Mouse (Mus musculus) C2C12 (cell line): ENCODE data around the gene Scd2. TPM values are rescaled to one million over a fixed set of nuclear protein-coding genes. Genes with fewer than 3 reads are reported as not detected.
"Not testable (repeated sequence)": the region's sequence is repeated elsewhere in the genome, so short reads cannot be mapped to it uniquely, and the experiment has no call there.

Experiments used
- H3K27me3 ChIP-seq: one replicate; pipeline ENCODE4 v1.6.1; 2011; ENCODE audit not compliant: control insufficient read depth, insufficient read depth, insufficient read length
- H3K36me3 ChIP-seq: one replicate; pipeline ENCODE4 v1.6.1; 2011; ENCODE audit not compliant: control insufficient read depth, insufficient read depth
- H3K4me3 ChIP-seq: one replicate; pipeline ENCODE4 v1.5.1; 2011; ENCODE audit warnings: mild to moderate bottlenecking, control low read depth; ENCODE audit not compliant: poor library complexity, insufficient read depth, severe bottlenecking
- H3K79me2 ChIP-seq: one replicate; pipeline ENCODE4 v1.6.1; 2011; ENCODE audit not compliant: control insufficient read depth, insufficient read depth
- H3K79me3 ChIP-seq: one replicate; pipeline ENCODE4 v1.6.1; 2011; ENCODE audit warnings: low read depth, control low read depth
- H3ac ChIP-seq: one replicate; pipeline ENCODE3; 2011; ENCODE audit warnings: low read depth; ENCODE audit not compliant: control insufficient read depth, insufficient read length
- CEBPB ChIP-seq: IDR thresholded peaks from one replicate; pipeline ENCODE4 v1.6.1; 2011; ENCODE audit warnings: low read depth, mild to moderate bottlenecking, control low read depth, moderate library complexity
- CTCF ChIP-seq: IDR thresholded peaks from one replicate; pipeline ENCODE4 v1.5.1; 2011; ENCODE audit not compliant: control insufficient read depth, insufficient read depth, insufficient read length
- FOSL1 ChIP-seq: IDR thresholded peaks from one replicate; pipeline ENCODE4 v1.8.0; 2011; ENCODE audit warnings: mild to moderate bottlenecking, low read length; ENCODE audit not compliant: poor library complexity, insufficient read depth, severe bottlenecking
- MAX ChIP-seq: IDR thresholded peaks from one replicate; pipeline ENCODE4 v1.6.1; 2011; ENCODE audit warnings: mild to moderate bottlenecking, control low read depth
- MYOD1 ChIP-seq: IDR thresholded peaks from one replicate; pipeline ENCODE4 v1.6.1; 2011; ENCODE audit warnings: low read depth; ENCODE audit not compliant: control insufficient read depth, insufficient read length
- MYOG ChIP-seq: IDR thresholded peaks from one replicate; pipeline ENCODE4 v1.6.1; 2011; ENCODE audit not compliant: control insufficient read depth, insufficient read length; ENCODE audit errors: extremely low read depth
- USF1 ChIP-seq: IDR thresholded peaks from one replicate; pipeline ENCODE4 v1.6.1; 2011; ENCODE audit warnings: low read depth, mild to moderate bottlenecking, control low read depth, moderate library complexity
- polyA plus RNA-seq: library from polyadenylated mRNA; unstranded; fragments of >200 nt; fragmentation: generic; extraction: Trizol; gene quantifications from one replicate; pipeline ENCODE4 v1.2.1, GENCODE M21; 2012; ENCODE audit warnings: missing spikeins

Gene Scd2
- polyA plus RNA-seq, 1 experiment = 144 TPM

DNA sequence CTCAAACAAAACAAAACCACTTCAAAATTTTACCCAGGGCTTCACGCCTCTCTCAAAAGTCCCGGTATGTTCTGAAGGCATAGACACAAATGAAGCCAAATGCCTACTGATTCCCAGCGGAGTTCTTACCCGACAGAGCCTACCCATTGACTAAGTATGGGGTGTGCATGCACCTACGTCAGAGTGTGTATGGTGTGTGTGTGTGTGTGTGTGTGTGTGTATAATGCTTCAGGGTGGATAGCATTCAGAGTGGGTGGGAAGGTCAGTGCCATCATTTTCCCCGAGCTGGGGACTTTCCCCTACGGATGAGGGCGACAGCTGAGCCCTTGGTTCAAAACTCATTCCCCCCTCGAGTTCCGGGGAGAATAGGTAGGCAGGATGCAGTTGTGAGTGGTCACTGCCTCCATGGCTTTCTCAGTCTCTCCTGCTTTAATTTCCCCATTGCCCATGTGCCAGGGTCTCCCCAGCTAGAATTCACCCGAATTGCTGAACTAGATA is 44.6 kb upstream of the Scd2 start:
- no peaks in the 10 kb centered on the region for H3K36me3 ChIP-seq
- TF ChIP-seq MAX (no peak), USF1 (no peak), CEBPB (no peak)
- H3ac ChIP-seq = no peak overlapping the region
- peaks cover 3% of the 10 kb centered on the region for H3K79me3 ChIP-seq
- peak overlapping the region; percentile 26 for H3K4me3 ChIP-seq
- H3K27me3 ChIP-seq = no peaks in the 10 kb centered on the region
- no peaks in the 10 kb centered on the region for H3K79me2 ChIP-seq

DNA sequence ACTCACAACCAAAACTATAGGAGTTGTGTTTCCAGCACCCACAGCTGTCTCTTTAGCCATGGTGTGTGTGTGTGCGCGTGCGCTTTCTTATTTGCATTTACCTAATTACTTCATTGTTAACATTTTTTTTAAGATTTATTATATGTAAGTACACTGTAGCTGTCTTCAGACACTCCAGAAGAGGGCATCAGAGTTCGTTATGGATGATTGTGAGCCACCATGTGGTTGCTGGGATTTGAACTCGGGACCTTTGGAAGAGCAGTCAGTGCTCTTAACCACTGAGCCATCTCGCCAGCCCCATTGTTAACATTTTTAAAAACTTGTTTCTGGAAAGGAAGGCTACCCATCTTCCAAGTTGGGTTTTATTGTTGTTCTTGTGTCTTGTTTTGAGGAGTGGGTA is 42.3 kb upstream of the Scd2 start:
- not testable (repeated sequence) for H3K27me3 ChIP-seq, H3K4me3 ChIP-seq, H3K79me2 ChIP-seq, H3K79me3 ChIP-seq, H3ac ChIP-seq, H3K36me3 ChIP-seq

DNA sequence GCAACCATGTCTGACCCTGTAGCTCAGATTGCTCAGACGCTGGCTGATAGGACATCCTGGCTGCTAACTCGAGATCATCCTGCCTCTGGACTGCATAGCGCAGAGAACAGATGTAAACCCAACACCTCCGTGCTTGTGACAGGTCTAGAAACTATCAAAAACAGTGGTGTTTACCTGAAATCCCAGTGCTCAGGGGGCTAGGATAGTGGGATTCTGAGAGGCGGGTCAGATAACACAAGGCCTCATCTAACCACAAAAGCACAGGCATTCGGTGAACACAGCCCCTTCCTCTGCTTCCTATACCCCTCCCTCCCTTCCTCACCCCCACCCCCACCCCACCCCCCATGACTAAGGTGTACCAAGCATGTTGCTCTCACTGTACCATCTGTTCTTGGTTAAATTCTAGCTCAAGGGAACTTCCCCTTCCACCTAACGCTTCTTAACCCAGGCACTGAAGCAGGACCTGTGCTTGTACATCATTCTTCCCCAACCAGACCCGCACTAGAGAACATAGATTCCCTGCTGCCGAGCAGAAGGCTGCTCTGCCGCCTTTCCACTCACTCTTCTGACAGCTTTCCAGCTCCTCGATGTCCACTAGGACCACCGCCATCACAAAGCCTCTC is 41.4 kb upstream of the Scd2 start:
- Histone ChIP-seq H3K27me3 (no peaks in the 10 kb centered on the region), H3K79me3 (peaks cover 3% of the 10 kb centered on the region), H3K79me2 (no peaks in the 10 kb centered on the region), H3ac (no peak overlapping the region), H3K4me3 (no peak overlapping the region), H3K36me3 (no peaks in the 10 kb centered on the region)
- TF ChIP-seq CEBPB (no peak), FOSL1 (no peak), USF1 (no peak)

DNA sequence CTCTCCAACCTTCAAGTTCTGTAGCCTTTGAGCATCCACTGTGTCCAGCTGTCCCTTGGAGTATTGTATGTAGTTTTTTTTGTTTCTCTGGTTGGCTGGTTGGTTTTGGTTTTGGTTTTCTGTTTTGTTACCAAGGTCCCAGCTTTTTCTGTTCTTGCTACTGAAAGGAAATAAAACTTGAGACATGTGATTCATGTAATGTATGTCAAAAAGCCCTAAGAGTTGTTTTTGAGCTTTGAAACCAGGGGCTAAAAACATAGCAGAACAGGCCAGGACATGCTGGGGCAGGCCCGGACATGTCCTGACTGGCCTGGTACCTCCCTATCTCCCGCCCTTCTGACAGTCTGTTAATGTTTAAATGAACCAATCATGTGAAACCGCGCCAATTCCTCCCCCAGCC is 39.4 kb upstream of the Scd2 start:
- not testable (repeated sequence) for H3K36me3 ChIP-seq, H3ac ChIP-seq, H3K79me3 ChIP-seq, H3K4me3 ChIP-seq, H3K27me3 ChIP-seq, H3K79me2 ChIP-seq

GRCm38 (mm10) chr19:44257377-44257966 is 36.0 kb upstream of the Scd2 start:
- H3K4me3 ChIP-seq = no peak overlapping the region
- no peaks in the 10 kb centered on the region for H3K36me3 ChIP-seq
- no peaks in the 10 kb centered on the region for H3K27me3 ChIP-seq
- no peak overlapping the region for H3ac ChIP-seq
- H3K79me2 ChIP-seq = no peaks in the 10 kb centered on the region
- no peak for TF ChIP-seq USF1
- no peak for TF ChIP-seq MYOD1
- no peak for TF ChIP-seq CEBPB
- no peak for TF ChIP-seq FOSL1
- no peak for TF ChIP-seq CTCF
- H3K79me3 ChIP-seq = no peaks in the 10 kb centered on the region

DNA sequence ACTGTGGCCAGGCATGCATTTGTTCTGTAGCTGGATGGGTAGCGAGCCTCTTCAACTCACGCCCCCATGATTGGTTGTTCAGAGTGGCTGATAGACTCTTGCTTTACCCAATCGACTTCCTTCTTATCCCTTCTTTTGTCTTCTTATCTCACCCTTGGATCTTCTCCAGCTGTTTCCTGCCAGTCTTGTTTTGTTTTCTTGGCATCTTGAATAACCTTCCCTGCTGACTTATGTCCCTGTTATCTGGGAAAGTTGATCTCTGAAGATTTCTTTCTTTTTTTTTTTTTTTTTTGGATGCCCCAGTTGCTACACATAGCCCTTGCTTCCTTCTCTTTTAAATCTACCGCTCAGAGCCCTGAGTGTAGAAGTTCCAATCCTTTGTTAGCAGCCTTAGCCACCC is 34.0 kb upstream of the Scd2 start:
- TF ChIP-seq FOSL1 (no peak), MAX (no peak), CTCF (no peak), MYOD1 (no peak), MYOG (no peak), CEBPB (no peak), USF1 (no peak)
- Histone ChIP-seq H3K79me3 (no peaks in the 10 kb centered on the region), H3K27me3 (no peaks in the 10 kb centered on the region), H3K4me3 (no peak overlapping the region), H3K79me2 (no peaks in the 10 kb centered on the region), H3K36me3 (no peaks in the 10 kb centered on the region), H3ac (no peak overlapping the region)

- Histone ChIP-seq H3K4me3 (no peak overlapping the region), H3ac (no peak overlapping the region), H3K79me3 (no peaks in the 10 kb centered on the region), H3K79me2 (no peaks in the 10 kb centered on the region), H3K27me3 (no peaks in the 10 kb centered on the region), H3K36me3 (no peaks in the 10 kb centered on the region)
- no peak for TF ChIP-seq USF1
- TF ChIP-seq MYOD1 = no peak
- no peak for TF ChIP-seq CTCF
- no peak for TF ChIP-seq CEBPB
- no peak for TF ChIP-seq MAX
- TF ChIP-seq MYOG = no peak
- no peak for TF ChIP-seq FOSL1
These were observed 33.0 kb upstream of the Scd2 start for GRCm38 (mm10) chr19:44260487-44260886.
